Mouse (Mus musculus) hindbrain, embryonic 13.5 days (tissue): Measurements from ENCODE around the gene Kpna6. TPM values are rescaled to one million over a fixed set of nuclear protein-coding genes. Genes with fewer than 3 reads are reported as not detected.
A peak's percentile ranks its signal among the peaks of the same experiment; 100 is the strongest.

Source experiments
- ATAC-seq: fragments of 200-750 bp; cut with Nextera tagmentation; 2 replicates; pipeline ENCODE4 v1.8.0; 2017; ENCODE audit warnings: moderate TSS enrichment; ENCODE audit not compliant: low FRiP score
- H3K27ac ChIP-seq: fragments of 300-500 bp; sonication (generic); 2 replicates; pipeline ENCODE4 v1.5.1; 2015; ENCODE audit warnings: inconsistent platforms, mild to moderate bottlenecking, moderate library complexity
- H3K27me3 ChIP-seq: fragments of 300-500 bp; sonication (generic); 2 replicates; pipeline ENCODE4 v1.6.1; 2015; ENCODE audit warnings: mild to moderate bottlenecking, inconsistent platforms
- H3K36me3 ChIP-seq: fragments of 300-500 bp; sonication (generic); 2 replicates; pipeline ENCODE4 v1.6.1; 2015; ENCODE audit warnings: mild to moderate bottlenecking, inconsistent platforms
- H3K4me1 ChIP-seq: fragments of 300-500 bp; sonication (generic); replicated peaks from 2 replicates; pipeline ENCODE4 v1.6.1; 2015; ENCODE audit warnings: inconsistent platforms
- H3K4me2 ChIP-seq: fragments of 300-500 bp; sonication (generic); 2 replicates; pipeline ENCODE4 v1.6.1; 2015; ENCODE audit warnings: inconsistent platforms, mild to moderate bottlenecking, moderate library complexity
- H3K4me3 ChIP-seq: fragments of 300-500 bp; sonication (generic); 2 replicates; pipeline ENCODE4 v1.5.1; 2015; ENCODE audit warnings: mild to moderate bottlenecking, inconsistent platforms
- H3K9ac ChIP-seq: fragments of 300-500 bp; sonication (generic); 2 replicates; pipeline ENCODE4 v1.6.1; 2015; ENCODE audit warnings: mild to moderate bottlenecking, inconsistent platforms
- H3K9me3 ChIP-seq: fragments of 300-500 bp; sonication (generic); 2 replicates; pipeline ENCODE4 v1.6.1; 2016; ENCODE audit warnings: inconsistent platforms
- whole genome bisulfite sequencing: fragments of 180-500 bp; shearing (Covaris S2); methylation state at CpG from one replicate; pipeline ENCODE4 v1.1.7; 2015; 5-methylcytosine and 5-hydroxymethylcytosine counted together
- polyA plus RNA-seq: library from polyadenylated mRNA; unstranded; fragments of >200 nt; fragmentation: Nextera tagmentation; extraction: Ambion mirVana; gene quantifications from 2 replicates; pipeline ENCODE4 v1.2.1, GENCODE M21; 2015

Gene Kpna6
- polyA plus RNA-seq, 1 experiment from 2014 or later = 17.6 TPM

DNA sequence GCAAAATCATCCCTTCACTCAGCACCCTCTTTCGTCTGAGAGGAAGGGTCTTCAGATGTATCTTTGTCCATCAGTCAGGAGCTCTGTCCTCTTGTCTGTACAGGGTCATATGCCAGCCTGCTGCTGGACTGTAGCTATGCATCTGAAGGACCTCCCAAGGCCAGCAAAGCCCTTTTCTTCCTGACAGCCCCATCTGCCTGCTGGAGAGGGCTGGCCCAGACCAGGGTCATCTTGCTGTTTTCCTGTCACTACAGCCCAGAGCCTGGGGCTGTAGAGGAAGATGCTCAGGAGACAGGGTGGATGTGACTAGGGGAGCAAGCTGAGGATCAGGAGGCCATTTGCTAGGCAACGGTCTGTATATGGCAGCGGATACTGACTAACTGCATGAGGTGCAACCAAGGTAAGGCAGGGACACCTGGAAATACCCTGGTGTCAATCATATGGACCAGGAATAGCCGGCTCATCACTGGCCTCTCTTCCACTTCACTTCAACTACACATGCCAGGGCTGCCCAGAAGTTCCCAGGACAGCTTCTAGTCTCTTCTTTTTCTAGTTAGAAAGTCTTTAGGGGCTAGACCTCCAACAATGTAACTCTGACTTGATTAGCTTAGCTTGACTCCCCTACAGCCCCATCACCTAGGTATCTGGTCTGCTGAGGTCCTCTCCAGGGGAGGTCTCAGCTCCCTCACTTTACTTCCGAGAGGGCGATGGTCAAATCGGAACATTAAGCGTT, 49.6 kb downstream of the Kpna6 start:
- Histone ChIP-seq H3K4me3 (peak overlapping the region; percentile 69), H3K9me3 (no peaks in the 10 kb centered on the region), H3K36me3 (peaks cover 25% of the 10 kb centered on the region), H3K4me2 (peak overlapping the region; percentile 86), H3K9ac (peak overlapping the region; percentile 87), H3K4me1 (peaks cover 54% of the 10 kb centered on the region), H3K27me3 (no peaks in the 10 kb centered on the region), H3K27ac (peak overlapping the region; percentile 97)
- ATAC-seq = no peak
- 25% methylated on average over 8 of the region's 8 CpGs for WGBS

DNA sequence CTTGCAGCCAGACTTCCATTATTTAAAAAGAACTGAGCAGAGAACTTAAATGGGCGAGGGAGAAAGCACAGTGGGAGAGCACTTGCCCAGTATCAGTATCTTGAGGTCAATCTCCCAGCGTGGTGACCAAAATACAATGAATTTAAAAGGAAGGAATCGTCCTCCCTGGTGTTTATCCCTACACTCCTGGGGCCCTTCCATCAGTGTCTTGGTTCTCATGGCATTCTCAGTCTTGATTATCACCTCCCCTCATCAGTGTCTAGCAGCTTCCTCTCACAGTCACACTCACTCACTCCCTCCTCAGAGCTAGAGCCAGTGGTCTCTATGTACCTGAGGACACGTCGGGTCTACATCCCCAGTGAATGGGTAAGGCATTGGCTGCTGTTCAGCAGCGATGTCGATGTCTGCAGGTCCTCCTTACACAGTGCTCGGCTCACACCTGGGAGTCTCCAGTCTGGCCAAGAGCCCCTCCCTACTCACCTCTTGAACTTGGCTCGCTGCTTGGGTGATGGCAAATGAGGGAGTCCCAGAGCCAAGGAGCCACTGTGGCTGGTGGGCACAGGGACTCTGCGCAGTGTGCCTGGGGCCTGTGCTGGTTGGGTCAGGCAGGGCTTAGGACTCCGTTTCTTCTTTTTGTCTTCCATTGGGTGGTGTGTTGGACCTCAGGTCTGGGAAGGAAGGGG, 50.3 kb downstream of the Kpna6 start:
- Histone ChIP-seq H3K4me3 (peak overlapping the region; percentile 69), H3K9ac (peak overlapping the region; percentile 87), H3K27me3 (no peaks in the 10 kb centered on the region), H3K9me3 (no peaks in the 10 kb centered on the region), H3K4me1 (peaks cover 61% of the 10 kb centered on the region), H3K36me3 (peaks cover 18% of the 10 kb centered on the region), H3K27ac (peak overlapping the region; percentile 97; the same call in 1 of the 2 replicates), H3K4me2 (peak overlapping the region; percentile 86)
- no peak for ATAC-seq
- 76% methylated on average over 11 of the region's 11 CpGs for WGBS

DNA sequence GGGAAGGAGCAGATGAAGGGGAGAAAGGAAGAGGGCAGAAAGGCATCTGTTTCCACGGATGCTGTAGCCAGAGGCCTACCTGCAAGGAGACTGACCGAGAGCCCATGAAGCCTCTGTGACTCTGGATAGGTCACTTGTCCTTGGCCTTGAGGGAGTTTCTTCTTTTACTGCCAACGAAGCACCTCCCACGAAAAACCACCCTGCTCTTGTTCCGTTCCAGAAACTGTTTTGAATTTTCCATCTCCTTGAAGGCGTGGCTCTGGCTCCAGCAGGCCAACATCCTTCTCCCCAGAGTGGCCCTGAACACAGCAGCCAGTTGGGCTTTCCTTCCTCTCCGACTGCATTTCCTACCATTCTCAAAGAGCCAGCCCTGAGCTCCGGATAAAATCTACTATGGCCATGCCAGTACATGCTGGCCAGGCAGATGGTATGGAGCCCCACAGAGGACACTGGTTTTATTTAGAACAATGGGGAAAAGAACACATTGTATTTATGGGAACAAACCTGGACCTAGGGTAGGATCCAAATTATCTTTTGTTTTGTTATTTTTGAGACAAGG, 51.2 kb downstream of the Kpna6 start:
- H3K27me3 ChIP-seq = no peaks in the 10 kb centered on the region
- peaks cover 61% of the 10 kb centered on the region for H3K4me1 ChIP-seq
- H3K4me2 ChIP-seq = peak overlapping the region; percentile 86
- H3K4me3 ChIP-seq = no peak overlapping the region
- ATAC-seq = no peak
- peaks cover 16% of the 10 kb centered on the region for H3K36me3 ChIP-seq
- no peaks in the 10 kb centered on the region for H3K9me3 ChIP-seq
- 0 out of 2 replicates have a peak overlapping the region, but pooled peaks have one; percentile 1 for H3K27ac ChIP-seq
- 83% methylated on average over 8 of the region's 8 CpGs for WGBS
- peak overlapping the region; percentile 87 for H3K9ac ChIP-seq

DNA sequence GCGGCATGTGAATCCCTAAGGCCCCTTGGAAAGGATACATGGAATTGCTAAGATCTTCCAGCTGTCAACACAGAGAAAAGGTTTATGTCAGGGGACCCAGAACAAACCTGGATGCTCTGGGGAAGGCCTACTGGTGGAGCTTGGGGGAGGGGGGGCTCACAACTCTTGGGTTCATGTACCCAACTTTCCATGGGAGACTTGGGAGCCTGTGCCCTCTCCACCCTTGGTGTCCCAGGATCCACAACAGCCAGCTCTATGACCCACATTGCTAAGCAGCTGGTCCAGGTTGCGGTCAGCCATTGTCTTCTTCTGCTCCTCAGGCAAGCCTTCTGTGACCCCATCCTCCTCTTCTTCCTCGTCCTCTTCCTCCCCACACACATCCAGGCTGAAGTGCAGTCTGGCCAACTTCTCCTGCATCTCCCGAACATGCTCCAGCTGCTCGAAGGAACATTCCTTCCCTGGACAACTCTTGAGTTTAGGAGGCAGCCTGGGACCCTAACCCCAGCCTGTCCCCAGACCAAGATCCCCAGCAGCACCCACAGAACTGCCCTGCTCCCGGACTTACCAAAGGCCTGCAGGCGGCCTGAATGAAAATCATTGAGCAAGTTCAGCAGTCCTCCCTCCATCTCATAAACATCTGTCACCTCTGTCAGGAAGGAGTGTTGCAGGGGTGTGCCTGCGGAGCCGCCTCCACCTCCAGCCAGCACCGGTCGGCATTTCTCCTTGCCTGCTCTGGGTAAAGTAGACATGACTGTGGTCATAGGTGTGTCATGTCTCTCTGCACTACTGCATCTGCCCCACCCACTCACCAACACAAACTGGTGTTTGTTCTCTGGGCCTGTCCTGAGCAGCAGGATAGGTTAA, 51.9 kb downstream of the Kpna6 start:
- H3K27me3 ChIP-seq = no peaks in the 10 kb centered on the region
- WGBS = 92% methylated on average over 11 of the region's 11 CpGs
- H3K36me3 ChIP-seq = peaks cover 22% of the 10 kb centered on the region
- H3K9me3 ChIP-seq = no peaks in the 10 kb centered on the region
- peak overlapping the region; percentile 86; the same call in 1 of the 2 replicates for H3K4me2 ChIP-seq
- peaks cover 59% of the 10 kb centered on the region for H3K4me1 ChIP-seq
- H3K9ac ChIP-seq = peak overlapping the region; percentile 9
- ATAC-seq = no peak
- H3K27ac ChIP-seq = 0 out of 2 replicates have a peak overlapping the region, but pooled peaks have one; percentile 1
- H3K4me3 ChIP-seq = no peak overlapping the region

DNA sequence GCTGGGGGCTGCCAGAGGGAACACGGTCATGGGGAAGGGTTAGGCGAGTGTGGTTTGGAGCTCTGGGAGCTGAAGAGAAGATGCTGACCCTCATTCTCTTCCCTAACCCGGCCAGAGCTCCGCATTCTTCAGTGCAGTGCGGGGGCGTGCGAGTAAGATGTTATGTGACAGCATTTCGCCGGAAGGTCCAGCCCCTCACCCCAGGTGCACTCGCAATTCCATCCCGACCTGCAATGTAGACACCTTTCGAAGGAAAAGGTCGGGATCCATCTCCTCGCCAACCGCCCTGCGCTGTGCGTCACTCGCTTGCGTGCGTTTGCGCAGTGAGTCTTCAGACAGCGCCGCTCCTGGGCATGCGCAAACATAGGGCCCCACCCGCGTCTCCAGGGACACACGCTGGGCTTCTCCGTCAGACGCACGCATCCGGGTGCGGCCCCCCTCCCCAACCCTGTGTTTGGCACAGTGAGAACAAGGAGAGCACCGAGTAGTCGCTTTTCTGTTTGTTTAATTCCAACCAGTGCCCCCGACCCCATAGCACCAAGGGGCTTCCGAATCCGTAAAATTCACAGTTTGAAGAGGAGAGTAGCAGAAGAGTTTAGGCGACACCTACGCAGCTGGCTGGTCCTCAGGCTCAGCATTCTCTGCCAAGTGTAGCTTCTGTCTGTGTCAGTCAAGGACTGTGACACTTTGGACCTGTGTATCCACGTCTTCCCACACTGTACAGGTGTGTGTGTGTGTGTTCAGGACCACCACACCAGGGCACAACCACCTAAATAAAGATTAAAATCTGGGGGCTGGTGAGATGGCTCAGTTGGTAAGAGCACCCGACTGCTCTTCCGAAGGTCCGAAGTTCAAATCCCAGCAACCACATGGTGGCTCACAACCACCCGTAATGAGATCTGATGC, 53.5 kb downstream of the Kpna6 start, which contains the start of gene Iqcc:
Gene Iqcc, minus strand, starts transcription at position 314 of the 906 bp plus-strand sequence.
- H3K27me3 ChIP-seq = no peaks in the 10 kb centered on the region
- H3K36me3 ChIP-seq = peaks cover 25% of the 10 kb centered on the region
- no peaks in the 10 kb centered on the region for H3K9me3 ChIP-seq
- 6% methylated on average over 44 of the region's 44 CpGs for WGBS
- H3K4me2 ChIP-seq = peak within 1 kb of the TSS; percentile 88
- peak within 1 kb of the TSS; percentile 66 for H3K4me3 ChIP-seq
- H3K27ac ChIP-seq = peak within 1 kb of the TSS; percentile 95
- H3K4me1 ChIP-seq = peaks cover 46% of the 10 kb centered on the region
- peak; percentile 89 for ATAC-seq
- peak within 1 kb of the TSS; percentile 96 for H3K9ac ChIP-seq

DNA sequence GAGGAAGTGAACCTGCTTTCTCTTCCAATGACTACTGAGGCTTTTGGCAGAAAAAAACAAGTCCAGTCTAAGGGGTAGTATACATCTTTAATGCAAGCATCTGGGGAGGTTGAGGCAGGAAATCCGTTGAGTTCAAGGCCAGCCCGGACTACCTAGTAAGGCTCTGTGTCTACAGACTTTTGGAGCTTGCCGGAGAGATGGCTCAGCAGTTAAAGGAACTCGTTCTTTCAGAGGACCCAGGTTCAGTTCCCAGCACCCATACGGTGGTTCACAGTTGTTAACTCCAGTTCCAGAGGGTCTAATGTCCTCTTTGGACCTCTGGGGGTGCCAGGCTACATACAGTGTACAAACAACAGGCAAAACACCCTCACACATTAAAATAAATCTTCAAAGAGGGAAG, 54.5 kb downstream of the Kpna6 start:
- peak overlapping the region; percentile 95 for H3K27ac ChIP-seq
- peaks cover 28% of the 10 kb centered on the region for H3K36me3 ChIP-seq
- WGBS = 91% methylated on average over 5 of the region's 5 CpGs
- peak overlapping the region; percentile 88 for H3K4me2 ChIP-seq
- H3K27me3 ChIP-seq = no peaks in the 10 kb centered on the region
- peak overlapping the region; percentile 96 for H3K9ac ChIP-seq
- no peaks in the 10 kb centered on the region for H3K9me3 ChIP-seq
- no peak for ATAC-seq
- H3K4me3 ChIP-seq = peak overlapping the region; percentile 66
- H3K4me1 ChIP-seq = peaks cover 43% of the 10 kb centered on the region

DNA sequence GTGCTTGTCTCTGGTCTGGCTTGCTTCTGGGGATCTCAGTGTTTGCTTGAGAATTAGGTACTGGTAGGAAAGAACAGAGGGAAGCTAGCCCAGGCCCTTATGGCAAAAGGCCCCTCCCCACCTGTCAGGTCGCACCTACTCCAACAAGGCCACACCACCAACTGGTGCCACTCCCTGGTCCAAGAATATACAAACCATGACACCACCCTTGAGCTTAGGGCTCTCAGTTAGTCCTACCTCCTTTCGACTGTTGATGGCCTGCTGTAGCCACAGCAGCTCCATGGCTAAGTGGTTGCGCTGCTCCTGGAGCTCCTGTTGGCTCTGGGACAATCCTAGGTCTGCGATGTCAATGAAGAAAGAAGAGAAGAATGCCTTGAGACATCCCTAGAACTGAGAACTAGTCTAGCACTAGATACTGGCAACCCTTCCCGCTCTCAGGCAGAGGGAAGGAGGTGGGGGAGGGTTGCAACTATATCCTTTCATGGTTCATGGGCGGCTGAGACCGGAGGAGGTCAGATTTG, 55.4 kb downstream of the Kpna6 start:
- H3K4me3 ChIP-seq = peak overlapping the region; percentile 66; the same call in 1 of the 2 replicates
- H3K4me1 ChIP-seq = peaks cover 35% of the 10 kb centered on the region
- H3K4me2 ChIP-seq = no peak overlapping the region
- no peak overlapping the region for H3K27ac ChIP-seq
- WGBS = 97% methylated on average over 7 of the region's 7 CpGs
- ATAC-seq = no peak
- H3K27me3 ChIP-seq = no peaks in the 10 kb centered on the region
- peaks cover 28% of the 10 kb centered on the region for H3K36me3 ChIP-seq
- no peaks in the 10 kb centered on the region for H3K9me3 ChIP-seq
- H3K9ac ChIP-seq = 0 out of 2 replicates have a peak overlapping the region, but pooled peaks have one; percentile 13

DNA sequence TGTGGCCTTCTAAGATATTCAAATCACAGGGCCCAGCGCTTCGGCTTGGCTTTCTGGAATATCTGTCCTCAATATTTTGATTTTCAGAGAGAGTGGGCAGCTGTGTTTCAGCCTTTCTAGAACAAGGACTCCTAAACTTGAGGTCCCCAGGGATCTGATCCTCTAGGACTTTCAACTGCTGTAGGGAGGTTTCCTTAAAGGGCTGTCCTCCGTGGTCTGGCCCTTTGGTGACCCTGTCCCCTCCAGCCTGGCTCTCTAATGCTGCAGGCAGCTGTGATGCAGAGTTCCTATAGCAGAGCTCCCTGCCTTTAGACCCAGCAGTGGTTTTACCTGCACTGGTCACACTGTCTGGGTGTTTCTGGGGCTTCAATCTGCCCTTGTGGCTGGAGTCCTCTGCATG, 55.9 kb downstream of the Kpna6 start:
- no peak overlapping the region for H3K4me3 ChIP-seq
- H3K9me3 ChIP-seq = no peaks in the 10 kb centered on the region
- no peak overlapping the region for H3K27ac ChIP-seq
- WGBS = 94% methylated on average over 3 of the region's 3 CpGs
- no peak overlapping the region for H3K4me2 ChIP-seq
- H3K27me3 ChIP-seq = no peaks in the 10 kb centered on the region
- H3K9ac ChIP-seq = no peak overlapping the region
- ATAC-seq = no peak
- peaks cover 29% of the 10 kb centered on the region for H3K4me1 ChIP-seq
- H3K36me3 ChIP-seq = peaks cover 28% of the 10 kb centered on the region

DNA sequence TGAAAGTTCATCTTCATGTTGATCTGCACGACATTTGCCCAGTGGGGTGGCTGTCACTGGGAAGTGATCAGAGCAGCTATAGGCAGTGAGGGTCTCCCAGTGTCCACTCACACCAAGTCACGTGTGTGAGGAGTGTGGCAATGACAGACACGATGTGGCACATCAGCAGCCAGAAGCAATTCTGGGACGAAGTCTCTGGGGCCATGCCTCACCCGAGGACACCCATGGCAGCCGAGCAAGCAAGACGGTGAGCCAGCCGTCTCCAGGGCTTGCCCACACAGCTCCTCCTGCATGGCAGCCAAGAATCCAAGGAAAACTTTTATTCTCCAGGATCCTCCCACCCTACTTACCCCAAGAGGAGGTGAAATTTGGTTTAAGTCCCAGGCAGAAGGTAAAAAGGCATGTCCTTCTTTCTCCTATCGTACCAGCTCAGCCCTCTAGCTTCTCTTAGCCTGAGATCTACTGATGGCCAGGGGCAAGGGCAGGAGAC, 56.7 kb downstream of the Kpna6 start:
- no peaks in the 10 kb centered on the region for H3K9me3 ChIP-seq
- peaks cover 21% of the 10 kb centered on the region for H3K4me1 ChIP-seq
- H3K4me2 ChIP-seq = no peak overlapping the region
- H3K27me3 ChIP-seq = no peaks in the 10 kb centered on the region
- peaks cover 25% of the 10 kb centered on the region for H3K36me3 ChIP-seq
- ATAC-seq = no peak
- 89% methylated on average over 9 of the region's 9 CpGs for WGBS
- H3K9ac ChIP-seq = no peak overlapping the region
- H3K27ac ChIP-seq = no peak overlapping the region
- no peak overlapping the region for H3K4me3 ChIP-seq

DNA sequence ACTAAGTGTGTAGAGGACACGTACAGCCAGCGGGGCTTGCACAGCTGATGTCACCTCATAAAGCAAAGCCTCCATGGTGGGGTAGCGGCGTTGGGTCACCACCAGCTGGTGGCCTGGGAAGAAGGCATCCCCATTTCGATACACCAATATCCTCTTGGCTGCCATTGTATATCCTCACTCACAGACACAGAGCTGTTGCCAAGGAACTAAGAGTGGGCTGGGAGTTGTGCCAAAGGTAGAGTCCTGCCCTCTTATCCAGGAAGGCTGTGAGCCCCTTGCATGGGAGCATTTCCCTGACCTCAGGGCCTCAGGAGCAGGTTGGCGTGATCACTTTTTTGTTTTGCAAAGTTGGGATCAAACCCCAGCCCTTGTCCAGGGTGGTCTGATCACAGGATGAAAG, 58.5 kb downstream of the Kpna6 start, which contains the start of gene Dcdc2b:
Gene Dcdc2b, minus strand, starts transcription at position 165 of the 400 bp plus-strand sequence.
- Histone ChIP-seq H3K4me1 (peaks cover 14% of the 10 kb centered on the region), H3K4me3 (no peak within 1 kb of the TSS), H3K27ac (no peak within 1 kb of the TSS), H3K9ac (no peak within 1 kb of the TSS), H3K4me2 (no peak within 1 kb of the TSS), H3K36me3 (peaks cover 32% of the 10 kb centered on the region), H3K9me3 (no peaks in the 10 kb centered on the region), H3K27me3 (no peaks in the 10 kb centered on the region)
- 83% methylated on average over 6 of the region's 6 CpGs for WGBS
- no peak for ATAC-seq
